Mouse (Mus musculus): ENCODE measurements around the gene Scg2. TPM values are rescaled to one million over a fixed set of nuclear protein-coding genes. Genes with fewer than 3 reads are reported as not detected.
A peak's percentile ranks its signal among the peaks of the same experiment; 100 is the strongest.

The Scg2 gene
- polyA plus RNA-seq (2012; rRNA removed), result 201 and 227 TPM in 2 replicates

- peak; percentile 77 to 91 for DNase-seq (ENCODE audit: extremely low spot score in 1 of 2, low spot score in 1 of 2)
These were observed at the start of gene Scg2 for GRCm38 (mm10) chr1:79439609-79440308. Gene Scg2 (minus strand): TSS chr1:79440120.

DNA sequence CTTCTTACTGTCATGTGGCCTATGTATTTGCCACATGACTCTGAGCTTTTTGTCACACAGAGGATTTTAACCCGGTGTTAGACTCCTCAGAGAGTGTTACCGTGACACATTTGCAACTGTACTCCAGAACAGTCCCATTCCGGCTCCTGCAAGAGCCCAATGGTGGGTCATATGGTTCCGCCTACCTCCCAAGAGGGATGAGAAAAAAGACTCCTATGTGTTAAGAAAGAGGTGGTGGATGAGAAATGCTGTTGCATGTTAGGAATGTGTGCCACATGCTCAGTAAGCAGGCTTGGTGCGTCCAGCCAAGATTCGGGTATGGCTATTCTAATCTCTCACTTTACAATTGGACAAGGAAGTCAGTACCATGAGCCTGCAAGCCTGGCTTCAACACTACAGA is 45.6 kb upstream of the Scg2 start:
- peak; percentile 63 to 71 for DNase-seq (ENCODE audit: extremely low spot score in 1 of 2, low spot score in 1 of 2)

DNA sequence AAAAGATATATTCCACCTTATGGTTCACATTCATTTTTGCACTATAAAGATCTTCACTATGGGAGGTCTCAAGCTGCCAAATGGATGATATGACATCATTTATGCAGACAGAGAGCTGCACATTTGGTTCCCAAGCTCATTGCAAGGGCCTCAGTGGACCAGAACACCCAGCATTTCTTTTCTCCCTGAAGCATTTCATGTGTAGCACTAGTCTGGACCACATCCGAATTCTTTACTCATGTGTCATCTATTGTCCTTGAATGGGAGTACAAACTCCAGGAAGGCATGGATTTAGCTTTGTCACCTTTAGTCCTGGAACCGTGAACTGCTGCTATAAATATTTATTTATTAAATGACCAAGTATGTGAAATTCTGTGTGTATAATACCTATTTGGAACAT is 30.9 kb upstream of the Scg2 start:
- no peak for DNase-seq (ENCODE audit: extremely low spot score in 1 of 2, low spot score in 1 of 2)

- DNase-seq (ENCODE audit: extremely low spot score in 1 of 2, low spot score in 1 of 2), result no peak
These were observed 30.0 kb upstream of the Scg2 start for GRCm38 (mm10) chr1:79469871-79470270.

DNA sequence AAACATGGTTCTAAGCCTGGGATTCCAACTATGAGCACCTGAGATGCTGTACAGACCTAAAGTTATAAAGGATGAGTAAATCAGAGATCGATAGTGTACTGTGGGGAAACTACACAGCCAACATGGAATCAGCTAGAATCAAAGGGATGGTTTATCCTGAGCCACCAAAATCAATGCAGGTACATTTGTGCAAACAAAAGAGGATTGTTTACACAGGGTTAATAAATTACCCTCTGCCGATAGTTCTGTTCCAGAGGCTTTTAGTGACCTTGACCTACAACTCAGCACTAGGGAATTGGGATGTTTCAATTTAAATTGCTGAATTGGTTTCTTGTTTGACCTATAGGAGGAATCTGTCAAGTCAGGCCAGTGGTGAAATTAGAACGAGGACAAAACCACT is 26.7 kb upstream of the Scg2 start:
- no peak for DNase-seq (ENCODE audit: extremely low spot score in 1 of 2, low spot score in 1 of 2)

GRCm38 (mm10) chr1:79458558-79458957 is 18.6 kb upstream of the Scg2 start:
- DNase-seq (ENCODE audit: extremely low spot score in 1 of 2, low spot score in 1 of 2), result no peak

DNA sequence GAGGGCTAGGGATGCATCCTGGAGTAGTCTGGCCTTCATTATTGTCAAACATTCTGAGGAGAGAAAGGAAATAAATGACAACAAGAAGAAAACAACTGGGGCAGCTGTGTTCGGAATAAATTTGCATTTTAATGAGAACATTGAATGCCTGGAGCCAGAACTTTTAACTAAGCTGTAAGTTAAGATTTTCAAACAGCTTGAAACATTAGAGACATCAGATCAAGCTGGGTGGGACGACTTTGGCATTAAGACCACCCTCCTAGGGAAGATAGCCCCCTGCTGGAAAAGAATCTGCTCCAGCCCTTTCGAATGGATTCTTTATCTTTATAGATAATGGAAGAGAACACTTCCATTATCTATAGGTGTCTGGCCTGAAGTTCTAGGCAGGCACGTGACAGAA is 14.2 kb upstream of the Scg2 start:
- no peak for DNase-seq (ENCODE audit: extremely low spot score in 1 of 2, low spot score in 1 of 2)

- no peak for DNase-seq (ENCODE audit: extremely low spot score in 1 of 2, low spot score in 1 of 2)
These were observed 12.4 kb upstream of the Scg2 start for GRCm38 (mm10) chr1:79452339-79452738.

DNA sequence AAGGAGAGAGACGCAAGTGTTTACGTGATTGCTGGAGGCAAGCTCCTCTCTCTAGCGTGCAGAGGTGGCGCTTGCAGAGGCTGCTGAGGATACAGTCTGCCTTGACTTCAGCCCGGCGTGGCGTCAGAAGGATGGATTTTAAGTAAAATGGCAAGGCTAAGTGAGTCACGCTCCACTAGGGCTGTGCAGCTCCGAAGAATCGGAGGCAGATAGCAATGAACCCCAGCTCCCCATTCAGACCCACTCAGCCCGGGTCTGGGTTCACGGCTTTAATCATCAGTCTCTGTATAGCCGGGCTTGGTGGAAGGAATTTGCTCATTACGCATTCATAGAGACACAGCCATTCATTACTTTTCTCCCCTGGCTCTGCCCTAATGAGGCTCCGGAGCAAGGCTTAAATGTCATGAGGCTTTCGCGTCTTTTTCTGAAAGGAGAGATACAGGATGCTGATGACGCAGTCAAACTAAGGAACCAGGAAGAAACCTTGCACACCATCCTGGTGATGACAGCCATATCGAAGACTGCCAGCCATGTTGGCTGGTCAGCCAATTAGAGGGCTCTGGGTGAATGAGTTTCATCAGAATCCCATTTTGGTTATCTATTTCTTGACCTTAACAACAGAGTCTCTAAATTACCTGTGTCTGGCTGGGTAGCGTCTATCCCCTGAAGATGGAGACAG is 10.6 kb upstream of the Scg2 start:
- peak in 1 of 2 experiments; percentile 70 for DNase-seq (ENCODE audit: extremely low spot score in 1 of 2, low spot score in 1 of 2)

- no peak for DNase-seq (ENCODE audit: extremely low spot score in 1 of 2, low spot score in 1 of 2)
These were observed 10.0 kb upstream of the Scg2 start for GRCm38 (mm10) chr1:79449943-79450342.

DNA sequence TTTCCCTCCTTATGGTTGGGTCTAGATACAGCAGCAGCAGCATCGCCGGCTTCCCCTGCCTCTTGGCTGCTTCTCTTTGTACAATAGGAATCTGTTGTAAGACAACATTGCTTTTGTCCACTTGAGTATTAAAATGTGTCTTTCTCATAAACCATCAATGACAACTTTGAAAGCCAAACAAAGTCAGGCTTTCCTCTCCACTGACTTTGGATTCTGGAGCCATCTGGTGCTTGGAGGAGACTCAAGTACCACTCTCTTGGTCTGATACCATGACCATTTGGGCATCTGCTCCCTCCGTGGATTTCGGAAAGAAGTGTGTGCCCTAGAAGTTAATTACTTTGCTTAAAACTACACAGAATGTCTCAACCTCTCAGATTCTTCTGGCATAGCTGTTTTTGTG is 5.7 kb upstream of the Scg2 start:
- no peak for DNase-seq (ENCODE audit: extremely low spot score in 1 of 2, low spot score in 1 of 2)

- DNase-seq (ENCODE audit: extremely low spot score in 1 of 2, low spot score in 1 of 2), result no peak
These were observed 2.2 kb downstream of the Scg2 start for GRCm38 (mm10) chr1:79437755-79438154.

- DNase-seq (ENCODE audit: extremely low spot score in 1 of 2, low spot score in 1 of 2), result no peak
These were observed 3.2 kb downstream of the Scg2 start for GRCm38 (mm10) chr1:79436671-79437070.

DNA sequence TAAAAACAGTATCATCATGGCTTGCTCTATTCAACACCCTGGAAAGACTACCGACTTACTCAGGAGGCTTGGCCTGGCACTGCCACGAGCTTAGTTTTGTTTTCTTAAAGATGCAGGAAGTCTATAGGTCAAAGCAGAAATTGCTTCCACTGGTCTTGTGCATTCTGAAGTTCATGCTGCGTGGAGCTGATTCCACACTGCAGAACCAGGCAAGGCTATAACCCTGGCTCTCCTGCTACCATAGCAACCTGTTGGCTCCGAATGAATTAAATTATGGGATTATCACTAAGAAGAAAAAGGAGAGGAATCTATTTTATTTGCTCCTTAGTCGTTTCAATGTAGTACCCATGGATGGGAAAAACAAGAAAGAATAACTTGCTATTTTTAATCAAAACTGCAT is 10.9 kb downstream of the Scg2 start:
- no peak for DNase-seq (ENCODE audit: extremely low spot score in 1 of 2, low spot score in 1 of 2)

DNA sequence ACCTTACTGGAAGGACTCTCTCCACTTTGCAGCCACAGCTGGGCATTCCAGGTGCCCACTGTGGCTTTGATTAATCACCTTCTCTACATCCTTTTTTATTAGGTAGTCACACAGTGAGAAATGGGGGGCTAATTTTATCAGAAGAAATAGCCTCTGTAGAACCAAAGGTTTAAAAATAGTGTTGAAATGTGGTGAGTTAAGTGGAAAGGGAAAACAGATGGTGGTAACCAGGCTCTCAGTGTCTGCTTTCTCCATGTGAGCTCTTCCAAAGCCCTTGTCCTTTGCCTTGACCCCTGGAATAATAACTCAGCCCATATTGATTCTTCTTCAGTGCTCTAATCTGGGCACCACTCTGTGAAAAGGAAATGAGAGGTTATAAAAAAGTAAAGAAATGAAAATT is 24.4 kb downstream of the Scg2 start:
- no peak for DNase-seq (ENCODE audit: extremely low spot score in 1 of 2, low spot score in 1 of 2)

- DNase-seq (ENCODE audit: extremely low spot score in 1 of 2, low spot score in 1 of 2), result peak in 1 of 2 experiments; percentile 23
These were observed 33.5 kb downstream of the Scg2 start for GRCm38 (mm10) chr1:79406337-79406942.

- peak in 1 of 2 experiments; percentile 16 for DNase-seq (ENCODE audit: extremely low spot score in 1 of 2, low spot score in 1 of 2)
These were observed 38.6 kb downstream of the Scg2 start for GRCm38 (mm10) chr1:79401090-79402012.

DNA sequence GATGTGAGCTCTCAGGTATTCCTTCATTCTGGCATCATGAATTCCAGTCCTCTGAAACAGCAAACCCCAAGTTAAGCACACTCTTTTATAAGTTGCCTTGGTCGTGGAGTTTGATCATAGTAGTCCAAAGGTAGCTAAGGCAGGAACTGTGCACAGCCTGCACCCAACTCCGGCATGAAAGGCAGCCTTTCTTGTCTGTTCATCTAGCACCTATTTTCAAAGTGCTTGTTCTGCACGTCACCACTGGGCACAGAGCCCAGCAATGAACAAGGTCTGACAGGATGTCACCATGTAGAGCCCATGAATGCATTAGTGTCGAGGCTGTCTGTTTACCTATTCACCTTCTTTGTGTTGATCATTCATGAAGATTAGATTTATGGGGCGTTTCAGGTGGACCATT is 39.6 kb downstream of the Scg2 start:
- no peak for DNase-seq (ENCODE audit: extremely low spot score in 1 of 2, low spot score in 1 of 2)

Data from frontal cortex, adult 2 months (tissue).